Mouse (Mus musculus) kidney, postnatal 10 days (tissue): ENCODE measurements around the gene Zbtb9.
A peak's percentile ranks its signal among the peaks of the same experiment; 100 is the strongest.

Experiments
- DNase-seq: peaks from one replicate; pipeline ENCODE4 v3.0.0; 2021; ENCODE audit warnings: mixed read lengths

Zbtb9 gene

GRCm38 (mm10) chr17:26947231-26948100, 25.5 kb upstream of the Zbtb9 start:
- DNase-seq: no peak

- peak; percentile 79 for DNase-seq
Measured at GRCm38 (mm10) chr17:26948316-26949050, 24.5 kb upstream of the Zbtb9 start.

GRCm38 (mm10) chr17:26949051-26949577, 23.9 kb upstream of the Zbtb9 start:
- DNase-seq: no peak

- DNase-seq: no peak
Measured at GRCm38 (mm10) chr17:26949866-26950265, 23.1 kb upstream of the Zbtb9 start.

GRCm38 (mm10) chr17:26950560-26951288, 22.2 kb upstream of the Zbtb9 start:
- no peak for DNase-seq

GRCm38 (mm10) chr17:26951406-26951805, 21.6 kb upstream of the Zbtb9 start:
- DNase-seq: peak; percentile 92

GRCm38 (mm10) chr17:26951952-26952877, 20.8 kb upstream of the Zbtb9 start:
- DNase-seq: no peak

- DNase-seq: no peak
Measured at GRCm38 (mm10) chr17:26953201-26953600, 19.8 kb upstream of the Zbtb9 start.

GRCm38 (mm10) chr17:26953726-26954125, 19.2 kb upstream of the Zbtb9 start:
- no peak for DNase-seq

- DNase-seq: no peak
Measured at GRCm38 (mm10) chr17:26956309-26956708, 16.7 kb upstream of the Zbtb9 start.

- no peak for DNase-seq
Measured at GRCm38 (mm10) chr17:26956895-26957294, 16.1 kb upstream of the Zbtb9 start.

- no peak for DNase-seq
Measured at GRCm38 (mm10) chr17:26957872-26958271, 15.1 kb upstream of the Zbtb9 start.

GRCm38 (mm10) chr17:26958880-26959279, 14.1 kb upstream of the Zbtb9 start:
- no peak for DNase-seq

GRCm38 (mm10) chr17:26959815-26960214, 13.2 kb upstream of the Zbtb9 start:
- no peak for DNase-seq

- no peak for DNase-seq
Measured at GRCm38 (mm10) chr17:26961572-26962240, 11.3 kb upstream of the Zbtb9 start.

- DNase-seq: no peak
Measured at GRCm38 (mm10) chr17:26966993-26967392, 6.0 kb upstream of the Zbtb9 start.

GRCm38 (mm10) chr17:26967477-26967876, 5.5 kb upstream of the Zbtb9 start:
- DNase-seq: no peak

GRCm38 (mm10) chr17:26968200-26968611, 4.8 kb upstream of the Zbtb9 start:
- no peak for DNase-seq

GRCm38 (mm10) chr17:26969257-26969656, 3.7 kb upstream of the Zbtb9 start:
- DNase-seq: no peak

- no peak for DNase-seq
Measured at GRCm38 (mm10) chr17:26970221-26970620, 2.7 kb upstream of the Zbtb9 start.

GRCm38 (mm10) chr17:26971247-26971905, 1.6 kb upstream of the Zbtb9 start:
- no peak for DNase-seq
